Mouse (Mus musculus) intestine, postnatal 0 days (tissue): Measurements from ENCODE around the gene Bhlhe23. TPM values are rescaled to one million over a fixed set of nuclear protein-coding genes. Genes with fewer than 3 reads are reported as not detected.

Experiments
- ATAC-seq: fragments of 200-750 bp; cut with Nextera tagmentation; 2 replicates; pipeline ENCODE4 v1.8.0; 2017; ENCODE audit warnings: mild to moderate bottlenecking, moderate TSS enrichment, moderate library complexity
- H3K27ac ChIP-seq: fragments of 300-500 bp; sonication (generic); 2 replicates; pipeline ENCODE4 v1.5.1; 2014; ENCODE audit warnings: mild to moderate bottlenecking, low read depth, low read length, moderate library complexity
- H3K27me3 ChIP-seq: fragments of 300-500 bp; sonication (generic); replicated peaks from 2 replicates; pipeline ENCODE4 v1.6.1; 2014; ENCODE audit warnings: low read length, mixed read lengths; ENCODE audit not compliant: control insufficient read depth, insufficient read depth
- H3K36me3 ChIP-seq: fragments of 300-500 bp; sonication (generic); 2 replicates; pipeline ENCODE4 v1.6.1; 2014; ENCODE audit warnings: mild to moderate bottlenecking, moderate library complexity; ENCODE audit not compliant: control insufficient read depth, insufficient read depth
- H3K4me1 ChIP-seq: fragments of 300-500 bp; sonication (generic); replicated peaks from 2 replicates; pipeline ENCODE4 v1.6.1; 2014; ENCODE audit warnings: antibody characterized with exemption, low read length, mixed read lengths; ENCODE audit not compliant: control insufficient read depth, insufficient read depth
- H3K4me2 ChIP-seq: fragments of 300-500 bp; sonication (generic); replicated peaks from 2 replicates; pipeline ENCODE4 v1.6.1; 2014; ENCODE audit warnings: low read depth, mild to moderate bottlenecking, moderate library complexity
- H3K4me3 ChIP-seq: fragments of 300-500 bp; sonication (generic); 2 replicates; pipeline ENCODE4 v1.5.1; 2014; ENCODE audit warnings: low read depth, low read length
- H3K9ac ChIP-seq: fragments of 300-500 bp; sonication (generic); 2 replicates; pipeline ENCODE4 v1.6.1; 2014; ENCODE audit warnings: mild to moderate bottlenecking, low read depth, low read length
- H3K9me3 ChIP-seq: fragments of 300-500 bp; sonication (generic); 2 replicates; pipeline ENCODE4 v1.6.1; 2016; ENCODE audit warnings: mixed run types; ENCODE audit not compliant: control insufficient read depth
- CTCF ChIP-seq: sonication (generic); IDR thresholded peaks from 2 replicates; pipeline ENCODE4 v1.5.1; 2016; ENCODE audit warnings: low read depth, mild to moderate bottlenecking, control low read depth, antibody characterized with exemption, moderate library complexity
- WGBS: fragments of 180-500 bp; shearing (Covaris S2); extraction: QIAGEN DNeasy Blood & Tissue Kit; methylation state at CpG from one replicate; pipeline ENCODE4 v1.1.7; 2014; 5-methylcytosine and 5-hydroxymethylcytosine counted together
- polyA plus RNA-seq: library from polyadenylated mRNA; unstranded; fragments of >200 nt; fragmentation: Nextera tagmentation; extraction: Ambion mirVana; gene quantifications from 2 replicates; pipeline ENCODE4 v1.2.1, GENCODE M21; 2015

Bhlhe23 gene
- polyA plus RNA-seq, 1 experiment from 2014 or later: not detected

DNA sequence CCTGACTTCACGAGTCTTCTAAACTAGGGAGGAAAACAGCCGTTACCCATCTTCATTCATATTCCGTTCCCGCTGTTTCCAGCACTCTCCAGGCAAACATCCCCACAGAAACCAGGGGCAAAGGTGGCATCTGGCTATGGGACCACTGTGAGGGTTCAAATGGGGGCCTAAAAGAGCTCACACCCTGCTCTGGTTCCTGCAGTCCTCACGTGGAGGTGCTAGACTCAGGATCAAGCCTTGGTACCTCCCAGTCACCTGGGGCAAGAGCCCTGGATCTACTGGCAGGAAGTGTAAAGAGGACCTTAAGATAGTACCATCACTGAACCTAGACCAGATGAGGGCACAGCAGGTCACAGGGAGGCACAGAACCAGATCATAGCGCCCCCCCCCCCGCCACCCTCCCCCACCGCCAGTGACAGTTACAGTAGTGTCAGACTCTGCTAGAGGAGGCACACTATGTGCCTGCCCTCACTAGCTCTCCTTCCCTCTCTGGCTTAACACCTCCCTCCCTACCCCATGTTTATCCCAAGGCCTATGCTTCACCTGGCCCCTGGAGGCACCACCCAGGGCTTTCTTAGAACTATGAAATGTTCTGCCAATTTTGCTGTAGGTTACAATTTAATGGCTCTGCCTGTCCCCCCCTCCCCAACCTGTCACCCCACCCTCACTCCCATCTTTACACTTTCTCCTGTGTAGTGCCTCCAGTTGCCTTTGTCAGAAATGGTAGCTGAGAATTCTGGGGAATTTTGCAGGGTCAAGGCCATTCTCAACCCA, 50.7 kb downstream of the Bhlhe23 start:
- Histone ChIP-seq H3K9ac (no peak overlapping the region), H3K36me3 (peaks cover 24% of the 10 kb centered on the region), H3K27ac (no peak overlapping the region), H3K27me3 (no peaks in the 10 kb centered on the region), H3K4me3 (peak overlapping the region; percentile 31; the same call in 1 of the 2 replicates), H3K9me3 (no peaks in the 10 kb centered on the region), H3K4me1 (0 out of 2 replicates have a peak, but pooled peaks cover 2% of the 10 kb centered on the region), H3K4me2 (peak overlapping the region; percentile 77)
- no peak for TF ChIP-seq CTCF
- 29% methylated on average over 8 of the region's 8 CpGs for WGBS
- no peak for ATAC-seq

DNA sequence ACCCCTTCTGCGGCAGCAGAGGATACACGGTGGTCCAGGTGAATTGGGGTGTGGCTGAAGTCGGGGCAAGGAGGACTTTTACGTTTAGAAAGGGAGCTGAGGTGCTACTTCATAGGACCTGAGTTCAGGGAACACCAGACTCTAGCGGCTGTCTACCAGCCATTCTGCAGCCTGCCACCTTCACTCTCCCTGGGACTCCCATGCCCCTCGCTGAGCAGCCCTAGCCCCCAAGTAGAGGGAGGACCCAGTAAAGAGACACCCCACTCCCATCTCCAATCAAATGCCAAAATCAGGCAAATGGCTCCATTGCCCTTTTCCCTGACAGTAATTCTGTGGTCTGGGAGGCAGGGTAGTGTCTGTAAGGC, 51.3 kb downstream of the Bhlhe23 start:
- no peak for TF ChIP-seq CTCF
- Histone ChIP-seq H3K27me3 (no peaks in the 10 kb centered on the region), H3K4me2 (peak overlapping the region; percentile 77), H3K36me3 (peaks cover 31% of the 10 kb centered on the region), H3K27ac (no peak overlapping the region), H3K4me1 (0 out of 2 replicates have a peak, but pooled peaks cover 2% of the 10 kb centered on the region), H3K9me3 (no peaks in the 10 kb centered on the region), H3K9ac (no peak overlapping the region), H3K4me3 (peak overlapping the region; percentile 31)
- no peak for ATAC-seq
- 6% methylated on average over 6 of the region's 6 CpGs for WGBS

DNA sequence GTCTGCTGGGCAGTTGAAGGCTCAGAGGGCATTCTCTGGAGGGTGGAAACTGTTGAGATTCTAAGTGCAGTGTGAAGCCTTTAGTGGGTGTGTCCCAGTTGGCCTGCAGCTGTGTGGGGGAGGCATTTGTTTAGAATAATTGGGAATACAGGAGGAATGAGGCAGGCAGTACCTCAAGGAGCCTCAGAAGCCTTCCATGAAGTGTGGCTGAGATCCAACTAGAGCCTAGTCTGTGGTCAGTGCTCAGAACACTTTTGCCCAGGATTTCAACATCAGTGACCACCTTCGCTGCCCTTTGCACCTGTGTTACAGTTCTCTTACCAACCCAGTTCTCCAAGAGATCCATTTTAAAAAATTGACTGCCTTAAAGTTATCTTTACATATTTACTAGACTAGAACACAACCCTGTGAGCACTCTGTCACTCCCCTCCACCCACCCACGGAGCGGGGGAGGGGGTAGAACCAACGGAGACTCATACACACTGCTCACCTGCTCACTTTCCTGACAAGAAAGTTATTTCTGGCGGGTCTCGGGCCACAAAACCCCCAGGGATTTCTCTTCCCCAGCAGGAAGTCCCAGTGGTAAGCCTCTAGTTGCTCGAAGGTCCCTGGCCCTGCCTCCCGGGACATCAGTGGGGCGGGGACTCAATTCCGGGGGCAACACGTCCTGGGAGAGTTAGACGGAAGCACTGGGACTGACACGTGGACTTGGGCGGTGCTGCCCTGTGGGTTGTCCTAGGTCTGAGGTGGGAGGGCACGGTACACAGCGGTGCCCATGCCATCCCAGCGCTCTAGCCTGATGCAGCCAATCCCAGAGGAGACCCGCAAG, 51.9 kb downstream of the Bhlhe23 start, which contains the start of gene Slc17a9:
Gene Slc17a9 (plus strand): TSS at position 679 of the 829 bp plus-strand sequence.
- H3K36me3 ChIP-seq: peaks cover 36% of the 10 kb centered on the region
- peak within 1 kb of the TSS; percentile 77 for H3K4me2 ChIP-seq
- 0 out of 2 replicates have a peak, but pooled peaks cover 2% of the 10 kb centered on the region for H3K4me1 ChIP-seq
- peak; percentile 81 for ATAC-seq
- H3K4me3 ChIP-seq: peak within 1 kb of the TSS; percentile 31
- peak within 1 kb of the TSS; percentile 5; the same call in 1 of the 2 replicates for H3K27ac ChIP-seq
- no peaks in the 10 kb centered on the region for H3K9me3 ChIP-seq
- TF ChIP-seq CTCF: no peak
- H3K27me3 ChIP-seq: no peaks in the 10 kb centered on the region
- WGBS: 4% methylated on average over 18 of the region's 18 CpGs
- H3K9ac ChIP-seq: peak within 1 kb of the TSS; percentile 38; the same call in 1 of the 2 replicates

Other genes starting within 250 kb of the Bhlhe23 start
- 10.7 and 10.8 TPM in 2 replicates for gene Mrgbp, start 195.6 kb downstream of the Bhlhe23 start, polyA plus RNA-seq
- 32.5 and 34.4 TPM in 2 replicates for gene Ogfr, start 187.7 kb downstream of the Bhlhe23 start, polyA plus RNA-seq
- 1.1 and 1.3 TPM in 2 replicates for gene Col9a3, start 179.1 kb downstream of the Bhlhe23 start, polyA plus RNA-seq
- 0.07 TPM in 2 replicates for gene Tcfl5, start 134.2 kb downstream of the Bhlhe23 start, polyA plus RNA-seq
- gene Dido1, start 66.9 kb downstream of the Bhlhe23 start, polyA plus RNA-seq: 7.8 and 9.3 TPM in 2 replicates
- 36.6 and 38.0 TPM in 2 replicates for gene Gid8, start 66.8 kb downstream of the Bhlhe23 start, polyA plus RNA-seq
- gene Slc17a9, start 51.6 kb downstream of the Bhlhe23 start, polyA plus RNA-seq: 2.3 and 3.1 TPM in 2 replicates
- 24.2 and 26.8 TPM in 2 replicates for gene Ythdf1, start 144.0 kb upstream of the Bhlhe23 start, polyA plus RNA-seq
- gene Birc7, start 152.1 kb upstream of the Bhlhe23 start, polyA plus RNA-seq: not detected in 2 replicates
- gene Nkain4, start 177.8 kb upstream of the Bhlhe23 start, polyA plus RNA-seq: 22.9 and 25.9 TPM in 2 replicates
- gene Arfgap1, start 190.3 kb upstream of the Bhlhe23 start, polyA plus RNA-seq: 44.0 and 51.9 TPM in 2 replicates
- 0.43 and 0.80 TPM in 2 replicates for gene Col20a1, start 209.6 kb upstream of the Bhlhe23 start, polyA plus RNA-seq